Mouse (Mus musculus) G1E (cell line): ENCODE results near the gene Kif1c. TPM values are rescaled to one million over a fixed set of nuclear protein-coding genes. Genes with fewer than 3 reads are reported as not detected.

Source experiments
- ATAC-seq: 2 replicates; pipeline ENCODE4 v1.8.0; 2016; ENCODE audit warnings: mild to moderate bottlenecking; ENCODE audit not compliant: insufficient number of reproducible peaks, poor library complexity, low FRiP score, severe bottlenecking; ENCODE audit errors: extremely low read depth
- DNase-seq: peaks from one replicate; pipeline ENCODE4 v3.0.0; 2012; ENCODE audit warnings: low spot score
- H3K27me3 ChIP-seq: 2 replicates; pipeline ENCODE4 v1.6.1; 2012; ENCODE audit warnings: mild to moderate bottlenecking, low read length, inconsistent platforms; ENCODE audit not compliant: insufficient read depth
- H3K36me3 ChIP-seq: replicated peaks from 2 replicates; pipeline ENCODE3; 2012; ENCODE audit warnings: mild to moderate bottlenecking, inconsistent platforms
- H3K4me1 ChIP-seq: 2 replicates; pipeline ENCODE4 v1.6.1; 2012; ENCODE audit warnings: low read depth, low read length, inconsistent platforms, mixed read lengths; ENCODE audit not compliant: insufficient read depth
- H3K4me3 ChIP-seq: 2 replicates; pipeline ENCODE4 v1.5.1; 2012; ENCODE audit warnings: low read depth, mild to moderate bottlenecking, inconsistent platforms, low read length, moderate library complexity, mixed read lengths
- H3K9me3 ChIP-seq: replicated peaks from 2 replicates; pipeline ENCODE4 v1.6.1; 2012; ENCODE audit warnings: inconsistent platforms
- CTCF ChIP-seq: IDR thresholded peaks from 2 replicates; pipeline ENCODE4 v1.5.1; 2012; ENCODE audit warnings: low read depth, low read length, inconsistent platforms, mixed read lengths
- GATA1 ChIP-seq: IDR thresholded peaks from 2 replicates; pipeline ENCODE4 v1.6.1; 2012; ENCODE audit warnings: borderline replicate concordance, low read length, inconsistent platforms, mixed read lengths
- GATA2 ChIP-seq: IDR thresholded peaks from 2 replicates; pipeline ENCODE4 v1.6.1; 2012; ENCODE audit warnings: low read depth, low read length, inconsistent platforms, borderline replicate concordance
- POLR2AphosphoS5 ChIP-seq: IDR thresholded peaks from 2 replicates; pipeline ENCODE4 v1.6.1; 2012; ENCODE audit warnings: low read depth, low read length, inconsistent platforms; ENCODE audit not compliant: insufficient replicate concordance
- TAL1 ChIP-seq: conservative IDR thresholded peaks from 2 replicates; pipeline ENCODE4 v1.6.1; 2012; ENCODE audit warnings: low read depth, low read length, inconsistent platforms, mixed read lengths
- polyA plus RNA-seq: library from polyadenylated mRNA; stranded (reverse); fragments of >175 nt; gene quantifications from 2 replicates; pipeline ENCODE4 v1.2.3, GENCODE M21; 2012
- total RNA-seq, 2 experiments: library from RNA; stranded (forward) in 1 of 2; stranded (reverse) in 1 of 2; fragments of 200-1000 nt in 1 of 2; fragments of >200 nt in 1 of 2; fragmentation: Nextera tagmentation in 1 of 2; gene quantifications; 2 replicates each; pipeline ENCODE4 v1.2.3; 2014 to 2017

Kif1c gene
- total and polyA plus RNA-seq, 3 experiments = 11.7 to 30.4 (median 13.9) TPM

- Histone ChIP-seq H3K36me3 (peaks cover 86% of the 10 kb centered on the region), H3K4me1 (peaks cover 23% of the 10 kb centered on the region), H3K4me3 (no peak overlapping the region), H3K27me3 (no peaks in the 10 kb centered on the region), H3K9me3 (no peaks in the 10 kb centered on the region)
- TF ChIP-seq CTCF (no peak), TAL1 (no peak), GATA2 (no peak), POLR2AphosphoS5 (no peak), GATA1 (no peak)
- no peak for DNase-seq
- ATAC-seq = no peak
Measured at GRCm38 (mm10) chr11:70663957-70664356, 36.4 kb upstream of the Kif1c start.

- DNase-seq (no peak), ATAC-seq (no peak)
- Histone ChIP-seq H3K27me3 (no peaks in the 10 kb centered on the region), H3K9me3 (no peaks in the 10 kb centered on the region), H3K36me3 (peaks cover 78% of the 10 kb centered on the region), H3K4me1 (peaks cover 27% of the 10 kb centered on the region), H3K4me3 (no peak overlapping the region)
- TF ChIP-seq TAL1 = no peak
- no peak for TF ChIP-seq POLR2AphosphoS5
- no peak for TF ChIP-seq CTCF
- no peak for TF ChIP-seq GATA2
- TF ChIP-seq GATA1 = no peak
Measured at GRCm38 (mm10) chr11:70664741-70665140, 35.6 kb upstream of the Kif1c start.

- no peak for ATAC-seq
- H3K9me3 ChIP-seq = no peaks in the 10 kb centered on the region
- no peak for TF ChIP-seq GATA1
- TF ChIP-seq CTCF = no peak
- TF ChIP-seq GATA2 = no peak
- no peak for TF ChIP-seq POLR2AphosphoS5
- TF ChIP-seq TAL1 = no peak
- no peaks in the 10 kb centered on the region for H3K27me3 ChIP-seq
- no peak overlapping the region for H3K4me3 ChIP-seq
- H3K36me3 ChIP-seq = peaks cover 78% of the 10 kb centered on the region
- no peak for DNase-seq
- peaks cover 44% of the 10 kb centered on the region for H3K4me1 ChIP-seq
Measured at GRCm38 (mm10) chr11:70666687-70667086, 33.7 kb upstream of the Kif1c start.

GRCm38 (mm10) chr11:70667271-70668150 lies 32.8 kb upstream of the Kif1c start:
- no peaks in the 10 kb centered on the region for H3K27me3 ChIP-seq
- no peak for DNase-seq
- H3K36me3 ChIP-seq = peaks cover 78% of the 10 kb centered on the region
- no peaks in the 10 kb centered on the region for H3K9me3 ChIP-seq
- peak overlapping the region; percentile 77; the same call in 1 of the 2 replicates for H3K4me3 ChIP-seq
- no peak; the same call in 1 of the 2 replicates for TF ChIP-seq POLR2AphosphoS5
- no peak for TF ChIP-seq TAL1
- no peak for TF ChIP-seq CTCF
- no peak for TF ChIP-seq GATA1
- no peak for TF ChIP-seq GATA2
- no peak for ATAC-seq
- H3K4me1 ChIP-seq = peaks cover 48% of the 10 kb centered on the region

- H3K4me3 ChIP-seq = peak overlapping the region; percentile 77
- peaks cover 73% of the 10 kb centered on the region for H3K36me3 ChIP-seq
- H3K9me3 ChIP-seq = no peaks in the 10 kb centered on the region
- no peaks in the 10 kb centered on the region for H3K27me3 ChIP-seq
- H3K4me1 ChIP-seq = peaks cover 48% of the 10 kb centered on the region
- no peak for ATAC-seq
- no peak for DNase-seq
- TF ChIP-seq TAL1 (no peak), GATA1 (no peak)
Measured at GRCm38 (mm10) chr11:70668335-70668770, 32.0 kb upstream of the Kif1c start.

GRCm38 (mm10) chr11:70668771-70669505 lies 31.4 kb upstream of the Kif1c start, which contains the start of gene Spag7:
Gene Spag7, minus strand, starts transcription at chr11:70669416.
- peak; percentile 98 for DNase-seq
- Histone ChIP-seq H3K36me3 (peaks cover 72% of the 10 kb centered on the region), H3K4me3 (peak within 1 kb of the TSS; percentile 77), H3K4me1 (peaks cover 48% of the 10 kb centered on the region), H3K9me3 (no peaks in the 10 kb centered on the region), H3K27me3 (no peaks in the 10 kb centered on the region)
- ATAC-seq = peak; percentile 87
- TF ChIP-seq TAL1 (no peak), GATA2 (no peak), GATA1 (no peak), CTCF (no peak), POLR2AphosphoS5 (no peak)
